Mouse (Mus musculus): ENCODE measurements at regions not wholly inside any gene's neighbourhood (a gene's known extent, or its start where the extent isn't known, plus 50 kb on each side); places are given as distances from the start of the nearest gene placed in this dataset.

DNA sequence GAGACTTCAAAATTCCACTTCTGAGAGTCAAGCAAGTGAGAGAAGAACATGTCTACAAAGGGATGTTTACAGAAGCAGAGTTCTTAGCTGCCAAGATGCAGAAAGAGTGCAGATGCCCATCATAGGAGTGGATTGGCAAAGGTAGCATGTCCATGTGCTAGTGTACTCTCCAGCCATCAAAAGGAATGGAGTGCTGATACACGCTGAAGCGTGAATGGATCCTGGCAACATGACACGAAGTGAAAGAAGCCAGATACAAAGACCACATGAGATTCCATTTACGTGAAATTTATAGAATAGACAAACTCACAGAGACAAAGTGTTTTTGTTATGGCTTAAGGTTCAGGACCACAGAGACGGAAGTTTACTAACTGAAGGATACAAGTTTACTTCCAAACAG, 118.4 kb upstream of the Bmp4 start:
- TF ChIP-seq MAFK (IDR thresholded peaks at IDR 0.05; ENCODE audit: insufficient read depth, low read depth, low read length) (no peak), ZC3H11A (IDR thresholded peaks at IDR 0.05; ENCODE audit: borderline replicate concordance, low read depth, low read length) (no peak), ZNF384 (IDR thresholded peaks at IDR 0.05; ENCODE audit: low read depth, low read length) (no peak)
